Mouse (Mus musculus) adrenal gland, adult 18-20 months (tissue): ENCODE results near the gene Ovca2. TPM values are rescaled to one million over a fixed set of nuclear protein-coding genes. Genes with fewer than 3 reads are reported as not detected.
"Not testable (repeated sequence)": the region's sequence is repeated elsewhere in the genome, so short reads cannot be mapped to it uniquely, and the experiment has no call there.

Experiments
- DNase-seq, 2 experiments: peaks; one replicate each; pipeline ENCODE4 v3.0.0; 2021 to 2022; ENCODE audit warnings: low spot score in 2 of 2
- total RNA-seq, 2 experiments: library from RNA; stranded (reverse); gene quantifications; 1 replicate in 1 of 2; 2 replicates in 1 of 2; pipeline ENCODE4 v1.2.3; 2021

The Ovca2 gene
- total RNA-seq, 2 experiments from 2014 or later = 15.9 to 19.8 TPM

DNA sequence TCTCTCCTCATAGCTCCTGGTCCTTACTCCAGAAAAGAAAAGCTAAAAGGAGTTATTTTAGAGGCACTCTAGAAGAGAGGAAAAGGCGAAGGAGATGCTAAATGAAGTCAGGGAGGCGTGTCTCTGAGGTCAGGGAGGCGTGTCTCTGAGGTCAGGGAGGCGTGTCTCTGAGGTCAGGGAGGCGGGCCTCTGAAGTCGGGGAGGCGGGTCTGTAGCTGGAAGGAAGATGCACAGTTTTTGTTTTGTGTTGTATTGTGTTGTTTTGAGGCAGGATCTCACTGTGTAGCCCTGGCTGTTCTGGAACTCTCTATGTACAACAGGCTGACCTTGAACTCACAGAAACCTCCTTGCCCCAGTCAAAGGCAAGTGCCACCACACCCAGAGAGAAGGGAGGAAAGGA is 19.3 kb upstream of the Ovca2 start:
- peak in 1 of 2 experiments; percentile 15 for DNase-seq

DNA sequence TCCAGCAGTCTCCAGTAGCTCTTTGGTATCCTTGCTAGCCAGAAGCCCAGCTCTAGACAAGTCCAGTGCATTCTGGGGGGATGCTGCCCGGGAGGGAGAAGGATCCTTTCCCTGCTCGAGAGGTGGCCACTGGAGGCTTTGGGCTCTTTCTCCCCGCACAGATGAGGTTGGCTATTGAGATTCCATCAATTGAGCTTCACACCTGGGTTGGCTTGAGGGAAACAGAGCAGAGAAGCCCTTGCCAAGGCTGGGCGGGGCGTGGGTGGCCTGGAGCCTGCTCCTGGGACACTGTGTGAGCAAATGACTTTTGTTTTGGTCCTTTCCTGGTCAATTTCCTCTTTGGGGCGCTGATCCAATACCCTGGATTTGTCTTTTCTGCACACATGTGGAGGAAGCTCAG is 17.5 kb upstream of the Ovca2 start:
- peak in 1 of 2 experiments; percentile 16 for DNase-seq

DNA sequence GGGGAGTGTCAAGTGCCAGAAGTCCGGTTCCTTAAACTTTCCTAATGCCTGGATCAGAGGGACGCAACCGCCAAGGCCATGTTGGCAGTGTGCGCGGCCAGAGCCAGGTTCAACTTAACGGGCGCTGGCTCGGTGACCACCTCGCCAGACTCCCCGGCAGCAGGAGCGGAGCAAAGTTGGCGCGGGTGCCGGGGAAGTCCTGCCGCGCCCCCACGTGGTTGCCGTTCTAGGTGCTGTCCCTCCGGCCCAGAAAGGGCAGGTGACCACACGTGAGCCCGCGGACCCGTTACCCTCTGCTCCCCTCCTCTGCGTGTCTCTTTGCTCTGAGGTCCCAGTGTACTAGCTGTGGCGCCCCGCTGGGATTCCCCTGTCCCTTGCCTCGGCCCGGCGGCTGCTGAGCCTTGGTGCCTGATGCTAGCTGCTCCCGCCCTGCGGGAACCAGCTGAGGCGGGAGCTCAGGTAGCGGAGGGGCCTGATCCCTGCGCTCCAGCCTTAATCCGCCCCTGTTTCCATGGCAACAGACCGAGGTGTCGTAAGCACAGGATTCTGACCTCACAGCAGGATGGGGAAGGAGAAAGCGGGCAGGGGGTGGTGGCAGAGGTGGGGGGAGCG is 16.3 kb upstream of the Ovca2 start:
- DNase-seq = peak; percentile 53 to 55

DNA sequence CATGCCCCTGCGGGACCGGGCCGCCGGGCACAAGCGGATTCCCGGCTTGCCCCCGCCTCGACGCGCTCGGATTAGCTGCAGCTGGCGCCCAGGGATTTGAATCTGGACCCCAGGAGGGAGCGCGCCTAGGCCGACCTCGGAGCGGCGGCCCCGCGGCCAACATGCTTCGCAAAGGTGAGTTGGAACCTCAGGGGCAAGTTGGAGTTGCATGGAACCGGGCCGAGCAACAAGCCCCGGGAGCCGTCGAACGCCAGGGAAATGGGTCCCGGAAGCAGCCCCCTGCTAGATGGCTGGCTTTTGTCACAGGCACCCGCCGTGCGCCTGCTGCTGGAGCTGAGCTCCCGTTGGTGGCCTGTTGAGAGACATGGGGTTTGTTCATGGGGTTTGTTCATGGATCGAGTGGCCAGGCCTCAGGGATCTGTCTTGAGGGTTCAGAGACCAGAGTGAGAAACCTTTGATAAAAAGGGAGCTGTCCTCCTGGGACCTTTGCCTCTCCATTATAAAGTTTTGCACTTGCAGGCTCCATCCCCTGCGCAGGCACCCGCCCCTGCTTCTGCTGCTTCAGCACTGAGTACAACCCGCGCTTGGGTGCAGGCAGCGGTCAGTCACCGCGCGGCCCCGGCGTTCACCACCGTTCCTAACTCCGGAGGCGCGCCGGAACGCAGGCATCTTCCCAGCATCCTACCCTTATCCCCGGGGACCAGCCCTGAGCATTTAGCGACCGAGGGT is 15.7 kb upstream of the Ovca2 start:
- DNase-seq = peak; percentile 46 to 50

DNA sequence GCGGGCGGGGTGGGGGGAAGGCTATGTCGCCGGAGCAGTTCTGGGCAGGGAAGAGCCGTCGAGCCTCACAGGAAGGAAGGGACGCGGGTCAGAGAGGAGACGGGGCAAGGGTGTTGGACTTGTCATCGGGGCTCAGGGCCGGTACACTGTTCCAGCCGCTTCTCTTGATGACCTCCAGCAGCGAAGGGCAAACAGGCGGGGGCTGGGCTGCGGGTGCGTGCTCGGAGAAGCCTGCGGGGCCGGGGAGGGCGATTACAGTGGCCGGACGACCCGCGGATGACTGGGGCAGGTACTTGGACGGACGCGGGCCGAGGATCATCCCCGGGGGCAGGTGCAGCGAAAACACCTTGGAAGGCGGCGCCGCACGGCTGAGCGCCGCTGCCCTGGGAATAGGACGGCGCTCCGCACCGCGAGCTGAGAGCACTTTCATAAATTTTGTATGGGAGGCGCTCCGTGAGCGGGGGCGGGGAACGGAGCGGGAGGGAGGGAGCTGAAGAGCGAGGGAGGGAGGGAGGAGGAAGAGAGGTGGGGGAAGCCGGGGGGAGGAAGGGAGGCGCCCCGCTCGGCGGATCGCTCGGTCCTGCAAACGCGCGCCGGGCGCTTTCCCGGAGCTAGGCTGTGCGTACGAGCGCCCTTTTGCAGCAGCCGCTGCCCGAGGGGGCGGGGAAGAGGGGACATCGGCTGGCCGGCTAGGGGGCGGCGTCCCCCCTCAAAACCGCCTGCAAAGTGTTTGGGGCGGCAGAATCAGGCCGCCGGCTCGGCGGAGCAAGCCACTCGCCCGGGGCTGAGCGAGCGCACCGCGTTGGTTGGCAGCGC is 14.8 kb upstream of the Ovca2 start, which contains the start of gene Rtn4rl1:
TSS of gene Rtn4rl1 (plus strand) at position 528 of the 816 bp plus-strand sequence.
- peak; percentile 80 to 82 for DNase-seq

DNA sequence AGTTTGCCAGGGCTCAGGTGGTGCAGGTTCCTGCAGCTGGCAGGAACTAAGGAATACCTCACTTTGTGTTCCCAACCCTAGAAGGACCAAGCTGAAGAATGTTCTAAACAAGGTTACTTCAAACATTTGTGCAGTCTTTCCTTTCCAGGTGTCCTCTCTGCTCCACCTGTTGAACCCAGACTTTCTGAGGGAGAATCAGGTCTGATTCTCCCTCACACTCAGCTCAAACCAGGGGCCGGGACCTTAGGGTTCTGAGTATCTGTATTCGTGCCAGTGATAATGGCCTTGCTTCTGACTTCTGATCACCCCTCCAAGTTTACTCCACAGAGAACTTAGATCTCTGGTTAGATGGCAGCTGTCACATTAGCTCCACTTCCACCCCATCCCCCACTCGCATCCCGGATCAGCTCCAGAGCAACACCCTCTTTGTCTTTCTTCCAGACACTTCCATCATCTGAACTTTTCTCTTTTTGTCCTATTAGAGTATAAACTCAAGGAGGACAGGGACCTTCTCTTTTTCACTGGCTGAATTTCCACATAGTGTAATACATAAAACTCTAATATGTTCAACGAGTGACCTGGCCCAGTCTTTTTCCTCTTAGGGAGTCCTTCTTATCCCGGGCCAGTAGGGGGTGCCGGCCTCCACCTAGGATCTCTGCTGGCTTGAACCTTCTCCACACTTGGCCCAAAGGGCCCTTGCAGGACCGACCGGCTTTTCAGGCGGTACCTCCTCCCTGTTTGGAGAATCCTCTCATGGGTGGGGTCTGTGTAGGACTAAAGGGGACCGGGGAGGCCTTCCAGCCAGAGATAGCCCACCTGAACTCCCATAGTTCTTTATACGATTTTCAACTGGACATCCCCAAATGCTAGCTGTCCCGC is 13.9 kb upstream of the Ovca2 start:
- peak; percentile 72 to 77 for DNase-seq

DNA sequence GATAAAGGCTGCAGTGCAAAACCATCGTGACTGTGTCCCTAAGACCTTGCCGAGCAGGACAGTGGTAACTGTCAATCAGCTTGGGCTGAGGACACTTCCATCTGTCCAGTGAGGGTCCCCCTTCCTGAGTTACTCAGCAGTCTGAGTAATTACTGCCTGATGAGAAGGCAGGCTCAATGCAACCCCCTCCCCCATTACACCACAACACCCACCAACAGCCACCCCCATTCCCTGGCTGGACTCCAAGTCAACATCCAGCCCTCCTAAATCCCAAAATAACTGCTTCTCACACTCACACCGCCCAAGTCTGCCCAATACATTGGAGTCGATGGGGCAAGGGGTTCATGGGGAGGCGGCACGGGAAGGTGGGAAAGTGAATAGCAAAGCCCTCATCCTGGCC is 13.2 kb upstream of the Ovca2 start:
- no peak for DNase-seq

DNA sequence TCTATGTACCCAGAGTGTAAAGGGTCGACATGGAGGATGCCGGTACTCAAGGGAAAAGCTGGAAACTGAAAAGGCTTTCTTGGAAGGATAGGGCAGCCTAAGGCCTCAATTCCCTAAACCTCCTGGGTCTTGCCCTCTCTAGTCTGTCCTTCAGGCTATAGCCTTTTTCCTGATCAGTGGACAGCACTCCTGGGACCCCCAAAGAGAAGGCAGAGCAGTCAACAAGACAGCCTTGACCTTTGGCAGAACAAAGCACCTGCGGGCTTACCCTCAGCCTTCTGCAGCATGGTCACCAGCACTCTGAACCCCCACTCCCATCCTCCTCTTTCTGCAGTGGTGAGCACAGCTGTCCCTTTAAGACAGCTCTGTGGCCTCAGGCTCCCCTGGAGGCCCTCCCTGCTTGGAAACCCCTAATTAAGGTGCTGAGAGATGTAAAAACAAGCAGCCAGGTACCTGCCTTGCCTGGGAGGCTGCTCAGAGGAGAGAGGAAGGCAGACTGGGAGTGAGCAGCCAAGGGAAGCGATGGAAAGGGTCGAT is 12.3 kb upstream of the Ovca2 start, which contains the start of gene Dph1:
TSS of gene Dph1 (minus strand) at position 337 of the 537 bp plus-strand sequence.
- peak in 1 of 2 experiments; percentile 22 for DNase-seq

DNA sequence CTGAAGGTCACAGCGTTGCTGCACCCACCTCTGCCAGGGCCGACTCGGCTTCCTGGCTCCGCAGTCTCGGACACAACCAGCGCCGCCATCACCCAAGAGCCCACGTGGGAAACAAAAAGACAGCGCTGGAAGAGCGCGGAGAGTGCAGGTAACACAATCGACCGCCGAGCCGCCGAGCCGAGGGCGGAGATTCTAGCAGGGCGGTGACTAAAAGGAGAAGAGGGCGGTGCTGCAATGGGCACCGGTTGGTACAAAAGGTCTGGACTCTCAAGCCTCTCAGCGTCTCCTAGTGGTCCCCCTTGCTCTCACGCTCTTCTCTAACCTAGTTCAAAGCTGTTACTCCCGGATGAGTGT is 11.7 kb upstream of the Ovca2 start:
- peak; percentile 71 to 73 for DNase-seq

DNA sequence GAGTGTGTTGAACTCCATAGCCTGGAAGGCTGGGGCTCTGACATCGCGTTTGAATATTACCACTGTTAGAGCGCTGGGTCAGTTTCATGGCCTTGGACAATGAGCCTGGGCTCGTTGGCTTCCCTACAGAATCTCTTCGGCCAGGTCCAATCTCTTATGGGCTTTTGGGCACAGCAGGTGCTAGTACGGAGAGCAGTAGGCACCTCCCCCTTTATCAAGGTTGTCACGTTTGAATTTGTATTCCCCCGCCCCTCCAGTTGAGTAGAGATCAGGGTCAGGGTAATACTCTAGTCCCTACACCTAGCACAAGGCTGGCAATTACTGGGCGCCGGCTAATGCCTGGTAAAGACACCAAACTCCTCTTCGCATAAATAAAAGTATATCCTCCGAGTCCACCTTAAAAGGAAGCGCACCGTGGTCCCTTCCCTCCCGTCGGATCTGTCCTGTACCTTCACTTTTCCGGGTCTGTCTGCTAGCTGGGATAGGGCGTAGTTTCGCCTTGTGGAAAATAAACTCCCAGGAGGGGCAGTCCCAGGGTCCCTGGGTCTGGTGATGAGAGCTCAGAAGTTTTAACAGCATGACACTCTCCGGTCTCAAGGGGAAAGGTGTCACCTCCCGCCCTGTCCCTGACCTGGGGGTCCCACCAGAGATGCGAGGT is 11.2 kb upstream of the Ovca2 start:
- DNase-seq = peak in 1 of 2 experiments; percentile 22

DNA sequence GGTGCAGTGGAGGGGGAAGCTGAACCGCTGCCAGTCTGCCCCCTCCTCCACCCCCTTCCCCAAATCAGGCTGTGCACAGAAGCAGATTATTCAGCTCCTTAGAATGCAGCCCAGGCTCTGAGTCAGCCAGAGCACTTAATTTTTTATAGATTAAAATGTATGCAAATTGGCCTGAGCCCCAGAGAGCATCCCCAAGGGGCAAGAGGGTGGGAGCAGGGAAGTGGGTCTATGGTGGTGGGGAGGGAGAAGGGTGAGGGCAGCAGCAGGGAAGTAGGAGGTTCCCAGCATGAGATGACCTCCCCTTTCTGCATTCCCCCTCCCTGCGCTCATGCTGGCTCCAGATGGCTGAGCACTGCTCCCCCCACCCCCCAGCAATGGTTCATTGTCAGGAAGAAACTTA is 6.4 kb upstream of the Ovca2 start:
- peak in 1 of 2 experiments; percentile 12 for DNase-seq

DNA sequence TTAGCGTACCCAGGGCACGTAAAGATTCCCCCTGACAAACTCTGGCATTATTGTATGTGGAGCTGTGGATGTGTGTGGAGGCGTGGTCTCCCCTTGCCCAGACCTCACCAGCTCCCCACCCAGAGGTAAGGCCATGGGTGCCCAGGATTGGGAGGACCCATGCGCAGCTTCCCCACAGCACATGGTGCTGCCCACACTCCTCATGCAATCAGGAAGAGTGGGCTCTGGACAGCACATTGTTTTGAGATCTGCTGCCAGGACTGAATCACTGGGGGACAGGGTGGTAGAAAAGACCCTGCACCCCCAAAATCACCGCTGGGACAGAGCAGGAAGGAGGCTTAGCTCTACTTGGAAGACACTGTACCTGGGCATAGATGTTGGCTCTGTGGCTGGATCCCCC is 5.9 kb upstream of the Ovca2 start:
- DNase-seq = no peak

DNA sequence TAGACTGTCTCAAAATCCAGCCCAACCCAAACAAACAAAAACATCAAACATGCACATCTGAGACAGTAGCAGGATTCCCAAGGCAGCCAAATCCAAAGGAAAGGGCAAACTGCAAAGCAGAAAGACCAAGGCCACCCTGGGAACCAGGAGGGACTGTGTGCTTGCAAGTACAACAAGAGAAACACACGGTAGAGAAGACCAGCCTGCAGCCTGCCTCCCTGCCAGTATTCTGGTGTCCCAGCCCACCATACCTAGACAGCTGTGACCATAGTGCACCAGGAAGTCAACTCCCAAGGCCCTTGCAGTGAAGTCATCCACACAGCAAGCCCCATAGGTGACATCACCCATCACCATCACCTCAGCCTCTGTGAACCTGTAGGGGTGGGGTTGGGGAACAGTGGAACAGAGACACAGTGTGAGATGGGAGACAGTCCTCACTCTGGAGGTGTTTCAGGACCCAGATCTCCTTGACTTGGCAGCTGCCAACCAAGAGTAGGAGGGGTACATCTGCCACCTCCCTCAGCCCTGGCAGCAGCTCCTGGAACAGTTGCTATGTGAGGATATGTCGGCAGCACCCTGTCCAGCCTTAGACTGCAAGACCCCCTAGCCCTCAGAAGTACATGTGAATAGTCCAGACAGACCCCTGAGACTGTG is 5.4 kb upstream of the Ovca2 start:
- peak in 1 of 2 experiments; percentile 16 for DNase-seq

DNA sequence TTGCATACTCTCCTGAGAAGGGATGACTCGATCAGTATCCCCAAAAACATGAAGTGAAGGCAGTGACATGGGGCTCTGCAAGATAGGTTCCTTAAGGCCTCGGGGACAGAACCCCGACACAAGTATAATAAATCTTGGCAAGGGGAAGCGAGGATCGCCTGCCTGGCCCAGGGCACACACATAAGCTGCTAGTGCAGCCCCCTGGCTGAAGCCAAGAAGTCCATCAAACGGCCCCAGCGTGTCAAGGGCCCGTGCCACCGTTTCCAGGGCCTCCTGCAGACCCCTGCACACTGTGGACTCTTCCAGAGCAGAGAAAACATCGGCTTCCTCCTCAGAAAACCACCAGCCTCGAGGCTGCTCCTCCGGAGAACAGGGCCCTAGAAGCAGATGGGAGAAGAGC is 624 bp downstream of the Ovca2 start:
- no peak for DNase-seq

DNA sequence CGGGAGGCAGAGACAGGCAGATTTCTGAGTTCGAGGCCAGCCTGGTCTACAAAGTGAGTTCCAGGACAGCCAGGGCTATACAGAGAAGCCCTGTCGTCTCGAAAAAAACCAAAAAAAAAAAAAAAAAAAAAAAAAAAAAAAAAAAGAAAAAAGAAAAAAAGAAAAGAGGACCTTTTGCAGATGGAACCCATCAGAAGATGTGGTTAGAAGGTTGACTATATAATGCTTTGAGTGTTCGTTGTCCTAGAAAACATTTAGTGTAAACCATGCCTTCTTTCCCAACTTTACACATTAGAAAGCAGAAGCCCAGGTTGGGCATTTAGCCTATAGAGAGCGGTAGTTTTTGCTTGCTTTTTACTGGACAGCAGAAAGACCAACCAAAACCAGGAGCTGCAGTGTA is 4.1 kb downstream of the Ovca2 start:
- not testable (repeated sequence) for DNase-seq

DNA sequence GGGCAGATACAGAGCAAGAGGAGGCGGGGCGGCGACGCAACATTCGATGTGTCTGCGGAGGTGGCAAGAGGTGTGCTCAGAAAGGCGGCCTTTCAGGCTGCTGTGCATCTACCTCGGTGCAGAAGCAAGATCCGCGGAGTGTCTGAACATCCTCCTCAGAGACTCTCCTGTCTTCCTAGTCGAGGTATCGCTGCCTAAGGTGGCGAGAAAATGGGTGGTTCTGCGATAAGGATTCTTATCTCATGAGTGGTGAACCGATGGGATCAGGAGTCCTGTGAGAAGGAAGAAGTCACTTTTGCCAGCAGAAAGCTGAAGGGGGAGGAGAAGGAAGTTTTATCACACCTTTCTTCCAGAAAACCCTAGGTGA is 4.9 kb downstream of the Ovca2 start:
- DNase-seq = no peak

DNA sequence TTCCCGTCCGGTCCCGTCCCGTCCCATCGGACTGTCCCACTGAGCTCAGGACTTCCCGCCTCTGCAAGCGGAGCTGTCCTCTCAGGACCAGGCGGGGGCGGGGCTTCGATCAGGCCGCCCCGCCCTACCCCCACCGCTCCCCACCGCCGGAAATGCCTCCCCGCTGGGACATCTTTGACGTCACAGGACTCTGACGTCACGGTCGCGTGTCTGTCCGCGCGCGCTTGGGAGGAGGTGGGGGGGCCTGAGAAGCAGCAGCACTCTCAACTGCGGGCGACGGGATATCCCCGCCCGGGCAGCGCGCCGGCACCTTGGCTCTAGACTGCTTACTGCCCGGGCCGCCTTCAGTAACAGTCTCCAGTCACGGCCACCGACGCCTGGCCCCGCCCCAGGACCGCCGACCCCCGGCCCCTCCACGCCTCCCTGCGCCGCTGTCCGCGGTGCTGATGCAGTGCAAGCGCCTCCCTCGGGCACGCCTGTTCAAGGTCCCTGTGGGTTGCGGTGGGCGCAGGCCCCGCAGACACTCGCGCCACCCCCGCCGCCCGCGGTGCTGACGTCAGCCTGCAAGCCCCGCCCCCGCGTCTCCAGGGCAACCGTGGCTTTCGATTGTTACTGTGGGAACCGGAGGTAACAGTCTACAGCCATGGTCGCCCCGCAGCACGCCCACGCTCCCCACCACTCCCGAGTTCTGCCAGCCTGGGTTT is 5.4 kb downstream of the Ovca2 start:
- peak; percentile 89 to 94 for DNase-seq

DNA sequence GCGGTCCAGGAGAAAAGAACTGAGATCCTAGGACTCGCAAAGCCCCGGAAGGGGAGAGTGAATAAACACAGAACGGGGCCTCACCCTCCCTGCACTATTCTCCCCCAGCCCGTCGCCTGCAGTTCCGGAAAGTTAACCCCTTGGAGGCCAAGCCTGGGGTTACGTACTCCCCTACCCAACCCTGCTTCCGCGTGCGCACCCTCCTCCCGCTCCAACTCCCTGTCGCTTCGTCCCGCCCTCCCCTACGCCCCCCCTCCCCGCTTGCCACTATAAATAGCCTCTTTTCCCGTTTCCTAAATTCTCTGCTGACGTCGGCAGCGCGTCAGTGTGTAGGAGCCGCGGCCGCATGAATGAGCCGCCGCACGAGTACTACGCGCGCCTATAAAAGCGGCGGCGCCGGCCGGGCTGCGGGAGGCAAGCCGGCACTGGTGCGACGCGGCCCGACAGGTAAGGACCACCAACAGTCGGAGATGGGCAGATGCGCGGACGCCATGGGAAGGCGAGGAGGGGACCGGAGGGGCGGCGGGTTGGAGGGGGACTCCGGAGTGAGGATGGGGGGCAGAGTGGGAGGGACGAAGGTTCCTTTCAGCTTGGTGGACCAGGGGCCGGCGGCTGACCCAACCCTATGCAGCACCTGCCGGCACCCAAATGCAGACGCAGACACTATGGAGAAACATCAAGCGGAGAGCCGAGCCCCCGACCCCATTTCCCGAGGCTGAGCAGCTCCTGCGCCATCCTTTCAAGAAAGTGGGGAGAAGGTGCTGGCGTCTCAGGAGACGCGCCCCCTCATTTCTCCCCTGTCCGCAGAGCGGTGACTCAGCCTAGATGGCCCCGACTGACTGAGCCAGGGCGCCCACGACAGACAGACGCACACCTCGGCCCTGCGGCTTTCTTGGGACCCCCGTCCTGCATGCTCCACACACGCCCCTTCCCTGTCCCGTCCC is 6.2 kb downstream of the Ovca2 start:
- peak in 1 of 2 experiments; percentile 43 for DNase-seq
